Mouse (Mus musculus): Measurements from ENCODE around the gene Mgat4b. TPM values are rescaled to one million over a fixed set of nuclear protein-coding genes. Genes with fewer than 3 reads are reported as not detected.

Mgat4b gene
- total RNA-seq, 4 experiments from 2014 or later, result 130 to 232 (median 157) TPM

GRCm38 (mm10) chr11:50252684-50253265 is 42.1 kb downstream of the Mgat4b start:
- DNase-seq, result no peak

DNA sequence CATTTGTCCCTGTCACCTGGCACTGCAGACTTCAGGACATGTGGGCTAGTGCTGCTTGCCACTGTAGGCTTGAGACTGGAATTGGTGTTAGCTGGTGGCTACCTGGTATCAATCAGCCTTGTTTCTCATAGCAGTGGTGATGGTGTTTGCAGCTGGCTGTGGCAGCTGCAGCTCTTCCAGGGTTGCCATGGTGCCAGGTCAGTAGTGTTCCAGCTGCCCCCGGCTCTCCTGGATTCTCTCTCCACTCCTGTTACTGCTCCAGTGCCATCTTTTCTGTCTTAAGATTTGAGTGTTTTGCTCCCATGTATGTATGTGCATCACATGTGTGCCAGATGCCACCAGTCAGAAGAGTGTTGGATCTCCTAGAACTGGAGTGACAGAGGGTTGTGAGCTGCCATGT is 42.7 kb downstream of the Mgat4b start:
- DNase-seq, result no peak

DNA sequence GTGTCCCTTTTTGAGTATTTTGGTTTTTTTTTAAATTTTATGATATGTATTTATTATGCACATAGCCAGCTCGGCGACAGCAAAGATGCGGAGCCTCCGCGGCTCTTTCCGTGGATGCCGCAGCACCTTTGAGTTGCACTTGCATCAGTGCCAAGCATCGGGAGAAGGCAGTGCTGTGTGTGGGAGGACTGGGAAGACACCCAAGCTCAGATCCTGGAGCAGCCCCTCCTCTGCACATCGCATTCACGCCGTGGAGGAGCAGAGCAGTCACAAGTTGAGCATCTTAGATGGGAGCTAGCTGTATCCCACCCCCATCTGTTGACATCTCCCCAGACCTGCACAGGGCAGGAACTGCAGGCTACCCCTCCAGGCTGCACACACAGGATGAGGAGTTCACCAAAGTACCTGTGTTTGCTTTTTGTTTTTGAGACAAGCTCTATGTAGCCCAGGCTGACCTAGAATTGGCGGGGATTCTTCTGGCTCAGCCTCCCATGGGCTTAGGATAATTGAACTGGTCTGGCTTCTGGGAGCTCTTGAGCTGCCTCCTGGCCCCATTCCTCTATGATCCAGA is 43.4 kb downstream of the Mgat4b start:
- DNase-seq, result no peak

DNA sequence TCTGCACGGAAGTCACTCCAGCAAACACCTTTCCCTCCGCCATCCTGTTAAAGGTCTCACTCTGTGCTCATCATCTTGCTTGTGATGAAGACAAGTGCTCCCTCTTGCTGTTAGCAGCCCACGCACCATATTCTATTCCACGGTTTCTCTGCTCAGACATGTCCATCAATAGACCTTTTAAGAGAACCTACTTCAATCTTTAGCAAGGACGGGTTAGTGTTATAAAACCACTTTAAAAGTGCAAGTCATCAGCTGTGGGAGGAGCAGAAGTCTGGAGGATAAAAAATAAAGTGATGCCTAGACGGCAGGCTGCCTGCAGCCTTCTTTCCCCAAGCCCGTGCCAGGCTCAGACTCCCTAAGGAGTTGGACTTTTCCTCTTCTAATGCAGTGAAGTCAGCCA is 45.9 kb downstream of the Mgat4b start:
- no peak for DNase-seq

DNA sequence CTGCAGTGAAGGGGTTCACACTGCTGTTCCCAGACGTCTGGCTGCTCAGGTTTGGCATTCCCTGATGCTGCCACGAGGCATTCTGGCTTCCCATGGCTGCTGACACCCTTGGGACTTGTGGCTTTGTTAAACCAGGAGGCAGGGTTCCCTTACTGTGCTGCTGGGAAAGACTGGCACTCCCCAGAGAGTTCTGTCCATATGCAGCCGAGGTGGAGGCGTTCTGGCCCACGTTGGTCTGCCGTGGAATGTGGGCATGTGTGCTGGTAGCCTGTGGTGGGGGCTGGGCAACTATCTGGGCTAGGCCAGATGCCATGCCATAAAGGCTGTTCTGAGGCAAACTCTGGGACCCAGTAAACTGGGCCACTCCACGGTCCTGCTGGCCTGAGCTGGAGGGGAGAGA is 47.6 kb downstream of the Mgat4b start:
- no peak for DNase-seq

DNA sequence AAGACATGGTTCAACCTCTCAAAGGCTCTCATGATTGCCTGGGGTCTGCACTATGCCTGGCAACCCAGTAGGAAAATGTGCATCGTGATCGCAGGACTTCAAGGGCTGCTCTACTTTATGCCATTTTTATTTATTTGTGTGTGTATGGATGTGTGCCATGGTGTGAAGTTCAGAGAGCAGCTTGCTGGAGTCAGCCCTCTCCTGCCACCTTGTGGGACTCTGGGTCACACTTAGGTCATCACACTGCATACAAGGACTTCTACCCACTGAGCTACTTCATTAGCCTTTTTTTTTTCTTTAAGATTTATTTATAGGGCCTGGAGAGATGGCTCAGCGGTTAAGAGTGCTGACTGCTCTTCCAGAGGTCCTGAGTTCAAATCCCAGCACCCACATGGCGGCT is 51.3 kb downstream of the Mgat4b start:
- no peak for DNase-seq

DNA sequence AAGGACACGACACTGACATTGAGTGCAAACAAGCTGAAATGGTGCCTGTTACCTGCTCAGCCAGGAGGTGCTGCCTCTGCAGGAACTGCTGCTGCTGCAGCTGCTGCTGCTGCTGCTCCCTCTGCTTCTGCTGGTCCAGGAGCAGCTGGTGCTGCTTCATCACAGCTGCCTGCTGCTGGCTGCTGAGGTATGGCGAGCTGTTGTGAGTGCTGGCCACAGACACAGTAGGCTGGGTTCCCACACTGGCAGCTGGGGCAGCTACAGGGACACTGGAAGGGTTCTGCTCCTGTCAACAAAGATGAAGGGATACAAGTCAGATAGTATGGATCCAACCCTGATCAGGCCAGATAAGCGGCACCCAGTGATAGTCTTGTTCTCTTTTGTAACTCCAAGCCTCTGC is 52.5 kb downstream of the Mgat4b start:
- DNase-seq, result no peak

GRCm38 (mm10) chr11:50265931-50266330 is 55.2 kb downstream of the Mgat4b start:
- DNase-seq, result no peak

- no peak for DNase-seq
These were observed 56.3 kb downstream of the Mgat4b start for GRCm38 (mm10) chr11:50266997-50267396.

GRCm38 (mm10) chr11:50269163-50269562 is 58.5 kb downstream of the Mgat4b start:
- DNase-seq, result no peak

GRCm38 (mm10) chr11:50269885-50270284 is 59.2 kb downstream of the Mgat4b start:
- no peak for DNase-seq

GRCm38 (mm10) chr11:50272819-50273218 is 62.1 kb downstream of the Mgat4b start:
- no peak for DNase-seq

DNA sequence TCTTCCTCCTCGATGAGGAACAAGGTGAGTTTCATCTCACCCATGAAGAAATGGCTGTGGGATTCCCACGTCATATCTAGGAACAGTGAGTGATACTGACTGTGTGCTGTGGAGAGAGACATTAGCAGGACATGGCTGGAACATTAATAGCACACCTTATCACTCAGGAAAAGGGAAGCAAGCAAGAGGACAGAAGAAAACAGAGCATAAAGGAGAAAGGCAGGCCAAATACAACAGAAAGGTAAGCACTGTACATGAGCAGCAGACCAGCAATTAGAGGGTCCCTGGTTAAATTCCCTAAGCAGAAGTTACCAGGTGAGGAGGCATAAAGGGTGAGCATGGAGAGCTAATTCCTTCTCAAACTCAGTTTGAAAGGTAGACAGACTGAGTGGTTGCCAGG is 64.4 kb downstream of the Mgat4b start:
- DNase-seq, result no peak

- no peak for DNase-seq
These were observed 65.0 kb downstream of the Mgat4b start for GRCm38 (mm10) chr11:50275568-50276151.

- DNase-seq, result no peak
These were observed 66.3 kb downstream of the Mgat4b start for GRCm38 (mm10) chr11:50277025-50277424.

GRCm38 (mm10) chr11:50277706-50278105 is 67.0 kb downstream of the Mgat4b start:
- no peak for DNase-seq

DNA sequence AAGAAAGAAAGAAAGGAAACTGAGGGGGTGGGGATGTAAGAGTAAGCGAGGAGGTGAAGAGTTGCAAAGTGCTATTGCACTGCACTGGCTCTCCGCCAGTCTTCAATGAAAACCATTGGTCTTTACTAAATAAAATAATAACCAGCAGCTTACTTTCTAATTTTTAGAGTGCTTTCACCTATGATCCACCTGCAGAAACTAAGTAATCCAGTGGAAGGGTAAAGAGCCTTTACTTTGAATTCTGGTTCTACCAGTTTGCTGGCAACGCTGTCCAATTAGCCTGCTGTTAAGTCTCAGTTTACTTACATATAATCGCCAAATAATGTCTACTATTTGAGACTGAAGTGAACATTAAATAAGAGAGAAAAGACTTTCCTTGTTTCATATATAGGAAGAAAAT is 68.3 kb downstream of the Mgat4b start:
- DNase-seq, result no peak

DNA sequence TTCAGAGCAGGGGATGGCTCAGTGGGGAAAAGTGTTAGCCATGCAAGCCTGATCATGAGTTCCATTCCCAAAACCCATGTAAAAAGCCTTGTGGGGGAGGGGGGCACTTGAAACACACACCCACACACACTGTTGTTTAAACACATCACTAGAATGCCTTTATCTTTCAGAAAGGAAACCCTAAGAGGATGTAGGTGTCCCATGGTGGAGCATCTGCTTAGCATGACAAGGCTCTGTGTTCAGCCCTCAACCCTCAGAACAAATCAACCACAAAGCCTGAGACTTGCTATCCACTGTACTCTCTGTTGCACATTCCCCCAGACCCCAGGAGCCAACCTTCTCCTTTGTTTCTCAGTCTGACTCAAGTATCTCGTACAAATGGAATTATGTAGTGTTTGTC is 69.4 kb downstream of the Mgat4b start:
- DNase-seq, result no peak

Small RNAs within 50 kb of the gene (microRNA-seq; reads per million reads assigned to microRNA genes)
- 0.35 to 0.67 reads per million in 2 experiments for gene Mir6919

Other genes with a start within 250 kb of the Mgat4b start
- gene Rnf130, start 185.5 kb upstream of the Mgat4b start, total RNA-seq (2022), result 100 to 1,000 TPM; 103 to 148 (median 134) TPM
- gene Tbc1d9b, start 79.5 kb upstream of the Mgat4b start, total RNA-seq (2022), result 100 to 1,000 TPM; 154 to 260 (median 207) TPM
- 10 to 100 TPM in 3 of 4 experiments, 1 to 10 TPM in 1; 9.1 to 17.0 (median 14.6) TPM for gene Mrnip, start 36.4 kb upstream of the Mgat4b start, total RNA-seq (2022)
- 1,000 to 10,000 TPM in 1 of 4 experiments, 100 to 1,000 TPM in 3; 798 to 1,098 (median 876) TPM for gene Sqstm1, start 63 bp upstream of the Mgat4b start, total RNA-seq (2022)
- 10 to 100 TPM in 3 of 4 experiments, 1 to 10 TPM in 1; 8.3 to 28.7 (median 11.8) TPM for gene Ltc4s, start 27.7 kb downstream of the Mgat4b start, total RNA-seq (2022)
- gene Maml1, start 81.4 kb downstream of the Mgat4b start, total RNA-seq (2022), result 10 to 100 TPM; 21.2 to 24.5 (median 23.9) TPM
- gene Canx, start 114.8 kb downstream of the Mgat4b start, total RNA-seq (2022), result 100 to 1,000 TPM; 459 to 558 (median 506) TPM
- gene Cby3, start 143.6 kb downstream of the Mgat4b start, total RNA-seq (2022), result not detected
- 100 to 1,000 TPM; 165 to 402 (median 286) TPM for gene Hnrnph1, start 166.1 kb downstream of the Mgat4b start, total RNA-seq (2022)
- 10 to 100 TPM; 41.9 to 56.9 (median 49.4) TPM for gene Rufy1, start 220.2 kb downstream of the Mgat4b start, total RNA-seq (2022)